10 mouse cellular contexts compared by ENCODE assay signal in the genomic region with DNA sequence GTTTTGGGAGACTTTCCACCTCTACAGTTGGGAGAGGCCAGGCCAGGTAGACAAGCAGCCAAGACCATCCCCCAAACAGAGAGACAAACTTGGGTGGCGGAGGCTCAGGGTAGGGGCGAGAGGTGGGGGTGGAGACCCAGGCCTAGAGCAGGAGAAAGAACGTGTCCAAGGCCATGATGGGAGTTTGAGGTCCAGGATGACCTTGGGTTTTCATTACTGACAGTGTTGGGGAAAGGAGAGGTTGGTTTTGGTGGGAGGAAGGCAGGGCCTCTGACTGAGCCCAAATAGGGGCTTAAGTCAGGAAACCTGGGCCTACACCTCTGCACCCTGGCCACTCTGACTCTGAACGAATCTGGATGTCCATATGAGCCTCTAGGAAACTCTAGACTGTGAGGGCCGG. TPM values are rescaled to one million over a fixed set of nuclear protein-coding genes. Genes with fewer than 3 reads are reported as not detected.
A peak's percentile ranks its signal among the peaks of the same experiment; 100 is the strongest.
DNase-seq lines count a peak whose midpoint lies in the region; ATAC-seq lines count a peak whose summit lies in the region.
"Had no signal": no experiment of that assay in that cellular context is flagged by ENCODE, and none has a peak within 500 bp of the region (broad histone marks: within the 10 kb centered on the region; RNA-seq: fewer than 3 reads in every experiment).

No protein-coding gene starts in this region.

- DNase-seq in liver, embryonic 11.5 days (ENCODE audit: low spot score) = no peak
- DNase-seq in liver = no peak
- DNase-seq in forebrain, embryonic 14.5 days (ENCODE audit: low spot score) = no peak
- no peak for DNase-seq in ovary, postnatal 10 days (ENCODE audit: low spot score)
- no peak for DNase-seq in adrenal gland, postnatal 36 days
- DNase-seq: right cerebral cortex, postnatal 25 days had no signal

- 48% methylated on average over 5 of the region's 5 CpGs for WGBS in liver, embryonic 11.5 days
- 54% methylated on average over 5 of the region's 5 CpGs for WGBS in forebrain, embryonic 14.5 days
- 33% methylated on average over 5 of the region's 5 CpGs for WGBS in limb, embryonic 12.5 days
- 47% methylated on average over 5 of the region's 5 CpGs for WGBS in neural tube, embryonic 15.5 days

- H3K4me1 ChIP-seq in liver, embryonic 11.5 days (replicated peaks; ENCODE audit: control insufficient read depth, insufficient read depth, low read length) = peaks cover 16% of the 10 kb centered on the region
- peaks cover 2% of the 10 kb centered on the region; the same call in 1 of the 2 replicates for H3K4me1 ChIP-seq in forebrain, embryonic 14.5 days (ENCODE audit: control insufficient read depth, insufficient read depth, low read length)
- H3K4me1 ChIP-seq in limb, embryonic 12.5 days (replicated peaks) = peaks cover 51% of the 10 kb centered on the region
- H3K4me1 ChIP-seq in neural tube, embryonic 15.5 days = peaks cover 37% of the 10 kb centered on the region

- H3K36me3 ChIP-seq in liver, embryonic 11.5 days (ENCODE audit: control insufficient read depth, insufficient read depth, low read length) = 0 out of 2 replicates have a peak, but pooled peaks cover 4% of the 10 kb centered on the region
- H3K36me3 ChIP-seq in forebrain, embryonic 14.5 days (ENCODE audit: control insufficient read depth, insufficient read depth, low read length) = no peaks in the 10 kb centered on the region
- peaks cover 39% of the 10 kb centered on the region for H3K36me3 ChIP-seq in limb, embryonic 12.5 days
- no peaks in the 10 kb centered on the region for H3K36me3 ChIP-seq in neural tube, embryonic 15.5 days

- H3K27me3 ChIP-seq in liver, embryonic 11.5 days (replicated peaks; ENCODE audit: control insufficient read depth, insufficient read depth, low read length) = peaks cover 35% of the 10 kb centered on the region
- peaks cover 33% of the 10 kb centered on the region for H3K27me3 ChIP-seq in forebrain, embryonic 14.5 days (replicated peaks; ENCODE audit: control insufficient read depth, insufficient read depth, low read length)
- H3K27me3 ChIP-seq in limb, embryonic 12.5 days = peaks cover 26% of the 10 kb centered on the region
- peaks cover 54% of the 10 kb centered on the region for H3K27me3 ChIP-seq in neural tube, embryonic 15.5 days (replicated peaks)

- H3K4me3 ChIP-seq in liver, embryonic 11.5 days (ENCODE audit: low read depth, low read length) = peak overlapping the region; percentile 63
- H3K4me3 ChIP-seq in forebrain, embryonic 14.5 days (ENCODE audit: low read depth, low read length) = no peak overlapping the region; the same call in 1 of the 2 replicates
- peak overlapping the region; percentile 87 for H3K4me3 ChIP-seq in limb, embryonic 12.5 days (replicated peaks)
- H3K4me3 ChIP-seq in neural tube, embryonic 15.5 days (replicated peaks) = peak overlapping the region; percentile 53; the same call in 1 of the 2 replicates
- H3K4me3 ChIP-seq: left cerebral cortex, adult 2 months had no signal

- peak overlapping the region; percentile 8; the same call in 1 of the 2 replicates for H3K27ac ChIP-seq in liver, embryonic 11.5 days (ENCODE audit: low read depth, low read length)
- H3K27ac ChIP-seq in forebrain, embryonic 14.5 days (ENCODE audit: low read depth, low read length) = no peak overlapping the region
- H3K27ac ChIP-seq in limb, embryonic 12.5 days = peak overlapping the region; percentile 92
- H3K27ac ChIP-seq in neural tube, embryonic 15.5 days (replicated peaks) = no peak overlapping the region
- H3K27ac ChIP-seq: left cerebral cortex, adult 2 months had no signal

- peak overlapping the region; percentile 70 for H3K4me2 ChIP-seq in liver, embryonic 11.5 days
- peak overlapping the region; percentile 97; the same call in 1 of the 2 replicates for H3K4me2 ChIP-seq in forebrain, embryonic 14.5 days (ENCODE audit: low read length)
- H3K4me2 ChIP-seq in limb, embryonic 12.5 days = peak overlapping the region; percentile 88
- peak overlapping the region; percentile 96 for H3K4me2 ChIP-seq in neural tube, embryonic 15.5 days

- no peak overlapping the region for H3K9ac ChIP-seq in liver, embryonic 11.5 days (ENCODE audit: low read depth, low read length)
- no peak overlapping the region for H3K9ac ChIP-seq in forebrain, embryonic 14.5 days (ENCODE audit: low read length)
- H3K9ac ChIP-seq in limb, embryonic 12.5 days (replicated peaks) = peak overlapping the region; percentile 89
- H3K9ac ChIP-seq in neural tube, embryonic 15.5 days (replicated peaks) = no peak overlapping the region

- ATAC-seq in liver, embryonic 11.5 days (replicated peaks; ENCODE audit: low FRiP score) = no peak
- ATAC-seq in forebrain, embryonic 14.5 days = no peak
- no peak for ATAC-seq in limb, embryonic 12.5 days (ENCODE audit: insufficient number of reproducible peaks, insufficient read depth, low FRiP score, low TSS enrichment, low read depth)
- ATAC-seq in neural tube, embryonic 15.5 days (ENCODE audit: low FRiP score) = no peak
- no peak for ATAC-seq in megakaryocyte-erythroid progenitor cell, adult 5-6 weeks (replicated peaks; ENCODE audit: low FRiP score, low TSS enrichment, poor library complexity, severe bottlenecking)

- H3K9me3 ChIP-seq in liver, embryonic 11.5 days (ENCODE audit: control insufficient read depth, low read length) = no peaks in the 10 kb centered on the region
- no peaks in the 10 kb centered on the region for H3K9me3 ChIP-seq in forebrain, embryonic 14.5 days (replicated peaks; ENCODE audit: control insufficient read depth, low read length)
- H3K9me3 ChIP-seq in limb, embryonic 12.5 days = peaks cover 5% of the 10 kb centered on the region; the same call in 1 of the 2 replicates
- no peaks in the 10 kb centered on the region for H3K9me3 ChIP-seq in neural tube, embryonic 15.5 days (replicated peaks)

RNA-seq across cellular contexts. Expression of a gene that starts 2.7 kb away (rescaled TPM):
- 15.9 and 16.3 TPM in 2 replicates for polyA plus RNA-seq in liver, embryonic 11.5 days (2014; fragmentation: Nextera tagmentation; extraction: Ambion mirVana)
- polyA plus RNA-seq in forebrain, embryonic 14.5 days (2014; fragmentation: Nextera tagmentation; extraction: Ambion mirVana) = 10.4 and 12.4 TPM in 2 replicates
- polyA plus RNA-seq in limb, embryonic 12.5 days (2016; fragmentation: Nextera tagmentation; extraction: Ambion mirVana) = 32.1 and 44.7 TPM in 2 replicates
- polyA plus RNA-seq in neural tube, embryonic 15.5 days (2015; fragmentation: Nextera tagmentation; extraction: Ambion mirVana) = 3.3 and 4.4 TPM in 2 replicates
- 1.3 TPM in 1 of 2 replicates, not detected in the other for total RNA-seq in megakaryocyte-erythroid progenitor cell, adult 5-6 weeks (2014; fragmentation: Nextera tagmentation)
- 1.8 TPM in 1 of 2 replicates, not detected in the other for total RNA-seq in megakaryocyte-erythroid progenitor cell, adult 5-6 weeks (2017)
- 1 to 10 TPM; 1.4 to 2.4 TPM for total RNA-seq in adrenal gland, postnatal 36 days (2021)

Comparison
In these comparisons a context has a peak if more than half of its experiments do, and no peak if none do; other contexts are left out.
1. H3K27ac ChIP-seq: peak in liver, embryonic 11.5 days (single experiment) and limb, embryonic 12.5 days (single experiment); none in forebrain, embryonic 14.5 days (single experiment) and neural tube, embryonic 15.5 days (single experiment).
2. Peak in every context shown above with its lines, with median percentiles within 50 percentile points of each other: H3K4me2 ChIP-seq.